Mouse (Mus musculus): ENCODE measurements around the gene Crybg3.

Gene Crybg3

DNA sequence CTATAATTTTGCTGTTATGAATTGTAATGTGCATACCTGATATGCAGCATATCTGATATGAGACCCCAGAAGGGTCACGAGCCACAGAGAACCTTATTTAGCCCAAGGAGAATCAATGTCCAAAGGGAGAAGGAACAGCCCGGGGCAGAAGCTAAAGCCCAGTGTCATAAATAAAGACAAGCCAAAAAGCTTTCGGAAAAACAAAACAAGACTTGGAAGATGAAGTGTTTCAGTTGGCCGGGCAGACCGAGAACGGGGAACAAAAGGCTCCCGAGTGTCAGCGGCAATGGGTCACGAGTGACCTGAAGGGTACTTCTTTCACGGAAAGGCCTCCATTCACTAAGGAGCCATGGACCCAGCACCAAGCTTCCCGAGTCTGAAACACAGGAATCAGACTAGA is 26.8 kb downstream of the Crybg3 start:
- no peak for DNase-seq

DNA sequence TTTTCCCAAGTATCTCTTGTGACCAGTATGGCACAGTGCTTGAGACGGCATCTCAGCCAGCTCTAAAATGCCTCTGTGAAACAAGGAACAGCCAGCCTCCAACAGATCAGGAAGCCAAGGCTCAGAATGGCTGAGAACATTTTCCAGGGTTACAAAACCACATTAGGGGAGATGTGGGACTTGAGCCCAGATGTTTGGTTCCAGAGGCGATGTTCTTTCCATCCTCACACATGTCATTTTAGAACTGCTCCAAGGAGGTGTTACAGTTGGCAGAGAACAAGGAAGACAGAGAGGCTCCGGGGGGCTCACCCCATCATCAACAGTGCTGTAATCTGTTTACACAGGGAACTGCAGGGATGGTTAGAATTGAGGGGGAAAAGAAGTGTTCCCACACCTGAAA is 28.1 kb downstream of the Crybg3 start:
- DNase-seq: no peak

DNA sequence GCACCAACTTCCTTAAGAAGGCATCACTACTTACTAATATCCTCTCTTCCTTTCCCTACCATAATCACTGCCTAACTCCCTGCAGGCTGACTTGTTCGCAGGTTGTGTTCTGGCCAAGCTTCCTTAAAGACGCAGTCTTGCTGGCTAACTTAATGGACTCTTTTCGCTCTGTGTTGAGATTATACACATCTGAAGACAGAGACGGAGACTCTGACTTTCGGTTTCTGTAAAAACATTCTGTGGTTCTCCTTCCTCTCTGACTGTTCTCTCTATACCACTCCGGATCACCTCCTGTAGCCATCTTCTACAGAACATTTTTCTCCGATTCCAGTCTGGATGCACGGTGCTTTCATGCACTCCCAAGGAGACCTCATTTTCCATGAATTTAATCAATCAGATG is 30.0 kb downstream of the Crybg3 start:
- DNase-seq: no peak

DNA sequence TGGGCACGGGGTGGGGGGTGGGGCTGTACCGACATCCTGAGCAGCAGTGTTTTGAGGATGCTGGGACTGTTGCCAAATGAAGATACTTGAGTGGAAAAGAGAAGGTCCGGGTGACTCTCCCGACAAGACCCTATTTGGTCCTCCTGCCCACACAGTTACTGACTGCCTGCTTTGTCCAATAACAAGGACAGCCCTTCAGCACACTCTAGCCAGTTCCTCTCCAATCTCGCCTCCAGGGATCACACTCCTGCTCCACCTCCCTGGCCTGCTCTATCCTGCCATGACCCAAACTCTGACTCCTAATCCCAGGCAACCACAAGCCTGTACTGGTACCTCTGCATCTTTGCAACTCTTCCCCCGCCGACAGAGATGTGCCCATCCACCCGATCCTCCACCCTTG is 30.9 kb downstream of the Crybg3 start:
- no peak for DNase-seq

DNA sequence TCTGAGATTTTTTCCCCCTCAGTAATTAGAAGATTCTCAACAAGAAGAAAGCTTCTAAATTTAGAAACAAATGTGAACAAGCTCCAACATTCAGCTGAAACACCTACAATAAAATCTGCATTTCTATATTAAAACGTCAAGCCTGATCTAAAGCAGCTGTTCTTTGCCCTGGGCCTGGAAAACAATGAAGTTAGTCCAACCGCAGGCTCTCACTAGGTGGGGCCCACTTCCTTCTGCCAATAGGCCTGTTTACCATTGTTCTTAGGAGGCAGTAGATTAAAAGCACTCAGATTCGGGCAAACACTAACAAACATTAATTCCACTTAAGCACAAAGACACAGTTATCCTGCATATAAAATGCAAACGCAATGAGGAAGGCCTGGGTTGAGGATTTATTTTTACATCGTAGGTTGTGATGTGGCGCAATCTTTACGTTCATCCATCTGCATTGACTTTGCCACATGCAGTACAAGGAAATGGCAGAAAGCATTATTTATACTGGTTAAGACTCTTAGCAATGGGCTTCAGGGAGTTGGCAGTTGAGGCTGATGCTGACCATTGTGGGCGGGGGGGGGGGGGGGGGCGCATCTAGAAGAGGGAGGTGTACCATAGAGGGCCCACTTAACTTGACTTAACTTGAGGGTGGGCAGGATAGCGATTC is 32.9 kb downstream of the Crybg3 start:
- DNase-seq: no peak

DNA sequence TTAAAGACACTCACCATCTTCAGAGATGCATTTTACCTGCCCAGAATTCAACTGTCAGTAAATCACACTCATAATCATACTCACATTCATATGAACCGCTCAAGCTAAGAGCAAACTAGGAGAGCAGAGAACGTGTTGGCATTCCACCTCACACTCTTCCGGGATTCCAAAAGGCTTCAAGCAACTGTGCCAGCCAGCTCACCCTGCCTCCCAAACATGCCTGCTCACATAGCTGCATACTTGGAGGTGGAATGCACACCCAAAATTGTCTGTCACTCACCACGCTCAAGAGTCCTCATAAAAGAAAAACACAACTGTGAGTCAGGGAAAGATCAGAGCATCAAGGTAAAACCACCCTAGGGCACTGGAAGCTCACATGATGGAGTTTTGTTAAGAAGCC is 34.3 kb downstream of the Crybg3 start:
- no peak for DNase-seq

DNA sequence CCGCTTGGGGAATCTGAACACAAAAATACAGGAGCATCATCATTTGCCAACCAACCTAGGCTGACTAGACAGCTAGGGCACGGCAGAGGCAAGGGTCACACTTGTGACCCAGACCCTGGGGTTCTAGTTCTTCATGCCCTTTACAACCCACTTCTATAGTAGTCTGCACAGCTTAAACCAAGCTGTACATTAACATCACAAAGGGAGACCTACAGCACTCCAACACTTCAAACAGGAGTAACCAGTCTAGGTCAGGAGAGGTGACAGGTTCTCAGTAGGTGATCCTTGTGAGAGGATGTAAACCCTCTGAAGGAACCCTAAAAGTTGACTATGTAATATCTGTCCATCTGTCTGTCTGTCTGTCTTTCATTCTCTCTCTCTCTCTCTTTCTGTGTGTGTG is 35.1 kb downstream of the Crybg3 start:
- no peak for DNase-seq

DNA sequence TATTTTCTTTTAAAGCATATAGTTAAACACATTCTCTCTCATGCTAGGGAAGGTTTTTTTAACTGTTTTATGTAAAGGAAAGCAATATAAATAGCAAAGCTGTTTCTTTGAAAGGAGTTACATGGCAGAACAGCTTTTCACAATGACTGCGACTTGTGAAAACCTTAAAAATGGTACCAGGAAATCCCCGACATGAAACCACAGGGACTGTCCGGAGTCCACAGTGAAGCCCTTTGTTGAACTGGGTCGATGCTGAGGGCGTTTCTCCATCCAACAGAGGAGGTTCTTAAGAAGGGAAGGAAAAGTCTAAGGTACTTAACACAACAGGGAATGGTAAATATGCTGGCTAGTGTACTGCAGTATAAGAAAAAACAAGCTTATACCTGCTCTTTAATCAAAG is 36.8 kb downstream of the Crybg3 start:
- no peak for DNase-seq

DNA sequence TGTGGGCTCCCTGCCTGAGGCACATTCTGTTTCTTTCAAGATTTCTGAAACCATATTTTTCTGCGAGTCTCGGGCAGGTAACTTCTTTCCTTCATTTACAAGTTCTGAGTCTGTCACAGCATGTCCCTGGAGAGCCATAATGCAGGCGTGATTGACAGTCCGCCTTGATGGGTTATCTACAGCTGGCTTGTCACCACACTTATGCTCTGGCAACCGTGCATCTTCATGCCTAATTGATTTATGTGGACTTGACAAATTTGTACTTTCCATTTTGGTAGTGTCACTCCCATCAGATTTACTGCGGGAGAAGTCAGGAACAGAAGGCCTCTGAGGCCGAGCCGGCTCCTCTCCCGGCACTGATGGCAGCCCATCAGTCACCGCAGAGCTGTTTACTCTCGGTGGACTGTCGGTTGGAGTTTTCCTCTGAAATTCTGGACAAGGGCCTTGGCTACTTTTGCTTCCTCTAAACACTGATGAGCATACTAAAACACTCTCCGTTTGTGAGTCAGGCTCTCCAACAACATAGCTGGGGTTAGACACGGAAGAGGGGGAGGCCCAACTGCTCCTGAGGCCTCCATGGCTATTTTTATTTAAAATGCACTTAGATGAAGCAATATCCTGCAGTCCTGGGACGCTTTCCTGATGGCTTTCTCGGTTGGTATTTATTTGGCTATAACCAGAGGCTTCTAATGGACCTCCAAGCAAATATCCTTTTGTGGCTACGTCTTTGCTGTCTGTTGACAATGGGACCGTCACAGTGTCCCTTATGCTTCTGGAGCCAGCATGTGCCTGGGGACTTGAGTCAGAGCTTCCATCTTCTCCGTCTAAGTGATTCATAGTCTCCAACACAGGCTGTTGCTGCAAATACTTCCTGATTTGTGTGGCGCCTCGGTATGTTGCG is 41.2 kb downstream of the Crybg3 start:
- no peak for DNase-seq

DNA sequence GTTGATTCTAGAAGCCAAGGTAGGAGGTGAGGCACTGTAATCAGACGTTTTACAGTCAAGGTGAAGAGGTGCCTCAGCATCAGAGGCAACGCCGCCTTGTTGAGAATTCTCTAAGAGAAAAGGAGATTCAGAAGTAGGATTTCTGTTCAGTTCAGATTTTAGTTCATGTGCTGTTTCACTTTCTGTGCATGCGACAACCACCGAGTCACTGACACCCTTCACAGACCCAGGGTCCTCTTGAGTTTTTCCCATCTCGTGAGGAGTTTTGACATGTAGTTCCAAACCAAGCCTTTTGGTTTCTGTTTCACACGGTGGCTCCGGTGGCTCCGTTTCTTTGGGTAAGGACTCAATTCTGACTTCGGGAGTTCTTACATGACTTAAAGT is 41.9 kb downstream of the Crybg3 start:
- no peak for DNase-seq

DNA sequence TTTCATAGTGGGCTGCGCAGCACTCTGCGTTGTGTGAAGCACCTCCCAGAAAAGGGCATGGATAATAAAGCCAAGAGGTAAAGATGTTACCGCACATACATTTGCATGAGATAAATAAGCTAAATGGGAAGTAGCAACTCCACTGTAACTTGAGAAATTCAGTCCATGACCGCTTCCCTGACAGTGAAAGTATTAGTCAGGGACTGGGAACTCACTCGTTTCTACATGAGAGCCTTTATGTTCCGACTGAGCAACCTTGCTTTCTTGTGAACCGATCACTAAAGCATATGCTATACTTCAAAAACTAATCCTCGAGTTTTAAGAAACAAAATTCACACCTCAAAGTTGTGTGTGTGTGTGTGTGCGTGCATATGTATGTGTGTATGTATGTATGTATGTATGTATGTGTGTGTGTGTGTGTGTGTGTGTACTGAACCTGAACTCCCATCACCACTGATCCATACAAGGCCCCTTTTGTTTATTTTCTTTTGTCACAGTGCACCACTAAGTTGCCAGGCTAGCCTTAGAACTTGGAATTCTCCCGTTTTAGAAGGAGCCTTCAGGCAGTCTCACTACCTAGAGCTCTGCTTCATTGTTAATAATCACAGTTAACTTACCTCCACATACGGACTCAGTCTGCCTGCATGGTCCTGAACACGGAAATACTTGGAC is 47.2 kb downstream of the Crybg3 start:
- no peak for DNase-seq

DNA sequence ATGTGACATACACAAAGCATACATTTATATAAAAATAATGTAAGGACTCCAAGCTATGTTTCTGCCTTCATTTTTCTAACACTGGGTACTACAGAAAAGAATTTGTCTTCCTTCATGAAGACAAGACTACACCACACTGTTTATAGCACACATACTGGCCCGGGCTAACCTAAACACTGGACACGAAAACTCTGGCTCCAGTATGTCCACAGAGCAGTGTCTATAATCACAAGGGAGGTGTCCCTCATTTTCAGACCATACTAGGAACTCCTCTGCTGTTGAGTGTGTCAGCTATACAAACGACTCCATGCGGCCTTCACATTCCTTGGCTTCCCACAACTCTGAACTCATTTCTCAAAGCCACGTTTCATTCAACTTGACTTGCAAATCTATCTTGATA is 49.3 kb downstream of the Crybg3 start:
- DNase-seq: no peak

DNA sequence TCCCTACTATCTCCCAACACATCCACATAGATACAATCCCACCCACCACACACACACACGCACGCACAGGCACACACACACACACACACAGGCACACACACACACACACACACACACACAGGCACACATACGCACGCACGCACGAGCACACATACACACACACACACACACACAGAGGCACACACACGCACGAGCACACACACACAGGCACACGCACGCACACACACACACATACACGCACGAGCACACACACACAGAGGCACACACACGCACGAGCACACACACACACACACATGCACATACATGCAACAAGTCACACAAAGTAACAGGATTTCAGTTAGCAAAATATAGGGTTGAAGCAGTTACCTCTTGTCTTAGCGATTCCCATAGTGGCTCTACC is 51.1 kb downstream of the Crybg3 start:
- no peak for DNase-seq

DNA sequence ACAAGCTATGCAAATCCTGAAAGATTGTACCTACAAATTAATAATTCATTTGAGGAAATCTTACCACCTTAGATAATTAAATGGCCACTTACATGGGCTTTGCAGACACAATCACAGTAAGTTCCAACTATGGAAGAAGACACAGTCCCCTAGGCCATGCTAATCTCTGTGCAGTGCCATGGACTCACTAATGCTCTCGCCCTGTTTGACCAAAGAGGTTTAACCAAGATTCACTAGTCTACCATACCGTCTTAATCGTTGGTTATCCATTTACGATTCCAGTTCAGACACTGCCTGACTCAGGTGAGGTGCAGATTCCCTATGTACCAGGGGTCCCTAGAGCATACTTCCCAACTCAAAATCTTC is 52.2 kb downstream of the Crybg3 start:
- DNase-seq: no peak

DNA sequence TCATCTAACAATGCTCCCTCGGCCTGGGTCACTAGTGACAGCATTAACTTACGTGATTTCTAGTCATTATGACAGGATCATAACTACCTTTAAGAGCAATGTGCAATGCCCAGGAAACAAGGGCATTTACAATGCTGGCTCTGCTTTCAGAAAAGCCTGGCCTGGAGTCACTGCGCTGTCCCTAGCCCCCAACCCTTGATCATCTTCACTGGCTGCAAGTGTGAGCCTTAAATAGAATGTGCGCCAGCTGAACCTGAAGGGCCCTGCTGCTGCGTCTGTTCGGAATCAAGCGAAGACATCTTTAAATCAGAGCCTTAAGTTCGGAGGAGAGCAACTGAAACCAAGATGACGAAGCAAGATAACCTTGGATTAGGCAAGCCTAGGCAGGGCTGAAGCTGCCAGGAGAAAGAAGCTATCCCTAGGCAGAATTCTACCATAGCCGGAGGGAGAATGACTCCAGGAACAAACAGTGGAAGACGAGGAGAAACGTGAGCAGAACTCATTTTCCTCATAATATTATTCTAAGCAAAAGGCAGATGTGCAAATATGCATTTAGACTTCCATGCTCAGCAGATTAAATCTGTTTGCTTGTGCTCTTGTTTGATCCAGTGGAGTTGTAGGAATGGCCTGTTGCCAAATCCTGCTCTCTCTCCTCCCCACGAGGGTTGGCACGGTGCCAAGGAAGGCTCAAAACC is 52.7 kb downstream of the Crybg3 start:
- peak; percentile 9 for DNase-seq

DNA sequence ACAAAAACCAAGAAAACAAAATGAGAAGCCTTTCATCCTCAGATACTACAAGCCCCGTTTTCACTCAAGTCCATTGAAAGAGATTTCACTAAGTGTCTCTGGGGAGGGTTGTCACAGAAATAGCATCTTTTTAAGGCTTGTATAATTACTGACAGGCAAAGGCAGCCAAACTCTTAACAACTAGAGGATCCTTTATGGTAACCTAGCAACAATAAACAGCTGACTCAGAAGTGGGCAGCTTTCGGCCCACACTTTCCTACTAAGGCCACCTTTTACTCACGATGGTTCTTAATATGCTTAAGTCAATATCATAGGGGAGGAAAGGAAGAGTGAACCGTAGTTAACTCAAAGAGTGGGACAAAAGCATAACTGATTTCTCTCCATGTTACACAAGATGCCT is 53.3 kb downstream of the Crybg3 start:
- no peak for DNase-seq

DNA sequence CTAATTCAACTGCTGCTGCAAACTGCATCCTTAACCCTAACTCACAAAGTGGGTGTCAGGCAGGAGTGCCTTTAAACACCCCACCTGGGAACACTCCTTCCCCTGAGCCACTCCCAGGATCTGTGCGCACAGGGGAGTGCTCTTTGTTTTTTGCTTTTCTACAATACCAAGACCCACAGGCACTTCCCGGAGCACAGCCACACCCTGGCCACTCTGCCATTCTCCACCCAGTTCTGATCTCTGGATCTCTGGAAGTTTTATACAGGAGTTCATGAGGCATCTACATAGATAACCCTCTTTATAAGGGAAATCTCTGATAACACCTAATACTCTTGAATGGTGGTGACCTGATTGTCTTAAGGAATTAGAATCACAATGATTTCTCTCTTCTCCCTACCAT is 55.4 kb downstream of the Crybg3 start:
- DNase-seq: no peak

DNA sequence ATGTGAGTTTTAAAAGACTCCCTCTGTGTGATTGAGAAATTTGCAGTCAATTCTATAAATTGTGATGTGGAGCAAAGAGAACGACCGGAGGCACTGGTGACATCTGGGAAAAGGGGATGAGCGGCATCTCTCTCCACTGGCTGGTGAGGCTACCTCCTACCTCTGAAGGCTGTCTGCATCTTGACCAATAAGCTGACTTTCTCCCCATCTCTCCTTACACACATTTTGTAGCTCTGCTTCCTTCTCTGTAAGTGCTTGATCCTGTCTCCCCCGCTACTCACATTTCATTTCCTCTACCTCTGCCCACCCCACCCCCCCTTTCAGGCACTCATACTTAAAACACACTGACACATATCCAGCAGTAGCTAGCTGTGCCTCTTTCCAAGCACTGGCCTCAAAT is 59.4 kb downstream of the Crybg3 start:
- no peak for DNase-seq

DNA sequence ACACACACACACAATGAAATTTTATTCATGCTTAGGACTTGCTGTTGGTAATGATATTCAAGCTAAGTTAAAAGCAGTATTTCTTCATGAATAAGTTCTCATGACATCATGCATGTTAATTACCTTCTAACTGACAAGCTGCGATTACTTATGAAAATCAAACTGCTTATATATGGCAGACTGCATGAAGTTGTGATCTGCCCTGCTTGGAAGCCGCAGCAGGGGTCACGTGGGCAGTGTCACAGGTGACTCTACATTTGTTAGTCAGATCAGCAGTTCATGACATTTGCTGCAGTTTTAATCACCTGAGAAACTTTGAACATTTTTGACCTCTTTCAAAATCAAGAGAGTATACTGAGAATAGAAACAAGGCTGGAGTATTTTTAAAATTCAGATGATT is 59.8 kb downstream of the Crybg3 start:
- no peak for DNase-seq

DNA sequence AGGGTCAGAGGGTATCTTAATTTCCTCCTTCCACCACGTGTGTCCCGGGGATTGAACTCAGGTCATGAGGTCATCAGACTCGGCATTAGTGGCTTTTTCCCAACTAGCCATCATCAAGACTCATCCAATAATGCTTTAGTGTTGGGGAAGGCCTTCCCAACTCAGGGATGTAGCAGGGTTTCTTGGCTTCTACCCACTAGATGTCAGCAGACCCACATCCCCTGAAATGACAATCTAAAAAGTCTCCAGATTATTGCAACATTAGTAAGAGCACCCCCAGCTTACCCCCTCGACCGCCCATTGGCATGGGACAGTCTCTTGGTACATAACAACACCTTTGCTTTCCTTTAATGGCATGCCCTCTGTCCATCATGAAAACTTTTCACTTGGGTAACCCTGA is 65.1 kb downstream of the Crybg3 start:
- no peak for DNase-seq

DNA sequence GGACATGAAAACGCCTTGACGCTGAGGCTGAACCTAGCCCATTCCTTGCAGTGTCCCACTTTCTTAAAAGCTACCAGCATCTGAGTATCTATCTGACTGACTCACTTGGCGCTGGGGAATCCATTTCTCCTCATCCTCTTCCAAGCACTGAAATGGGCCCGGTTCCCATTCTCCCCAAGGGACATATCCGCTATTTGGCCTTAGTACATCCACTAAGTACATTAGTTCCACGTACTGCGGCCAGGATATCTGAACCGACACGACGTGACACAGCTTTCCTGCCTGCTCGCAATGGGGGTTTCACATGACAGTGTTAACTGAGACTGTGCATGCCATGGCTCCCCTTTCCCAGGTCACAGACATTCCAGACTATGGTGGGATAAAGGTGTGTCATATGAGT is 66.4 kb downstream of the Crybg3 start:
- no peak for DNase-seq

DNA sequence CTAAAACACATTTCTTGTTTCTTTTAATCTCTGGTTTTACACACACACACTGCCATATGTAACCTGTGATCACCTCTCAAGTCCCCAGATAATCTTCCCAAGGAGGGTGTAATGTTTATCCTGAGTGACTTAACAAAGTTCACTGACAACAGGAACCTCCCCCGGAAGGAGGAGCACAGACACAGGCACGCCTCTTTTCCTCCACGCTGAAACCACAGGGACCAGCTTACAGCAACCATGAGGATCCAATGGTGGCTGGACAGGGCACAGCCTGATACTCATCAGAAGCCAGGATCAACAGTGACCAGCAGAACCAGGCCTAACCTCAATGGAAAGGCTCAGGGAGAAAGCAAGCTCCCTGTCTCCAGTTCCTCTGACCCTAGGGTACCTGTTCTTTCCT is 68.2 kb downstream of the Crybg3 start:
- DNase-seq: no peak

DNA sequence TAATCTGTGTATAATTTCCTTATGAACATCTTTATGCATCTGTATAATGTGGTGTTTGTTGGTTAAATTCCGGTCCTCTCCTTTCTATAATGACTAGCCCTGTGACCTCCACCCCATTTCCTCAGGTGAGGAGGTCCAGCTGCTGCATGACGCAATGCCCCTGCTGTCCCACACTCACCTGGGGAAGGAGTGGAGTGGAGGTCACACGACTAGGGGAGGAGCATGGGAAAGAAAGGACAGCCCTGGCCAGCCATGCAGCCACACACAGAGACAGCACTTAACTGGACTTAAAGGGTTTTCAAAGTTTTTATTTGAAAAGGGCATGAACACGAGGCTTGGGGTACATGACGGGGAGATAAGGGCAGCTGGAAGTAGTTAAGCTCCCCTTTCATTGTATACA is 69.5 kb downstream of the Crybg3 start:
- no peak for DNase-seq

DNA sequence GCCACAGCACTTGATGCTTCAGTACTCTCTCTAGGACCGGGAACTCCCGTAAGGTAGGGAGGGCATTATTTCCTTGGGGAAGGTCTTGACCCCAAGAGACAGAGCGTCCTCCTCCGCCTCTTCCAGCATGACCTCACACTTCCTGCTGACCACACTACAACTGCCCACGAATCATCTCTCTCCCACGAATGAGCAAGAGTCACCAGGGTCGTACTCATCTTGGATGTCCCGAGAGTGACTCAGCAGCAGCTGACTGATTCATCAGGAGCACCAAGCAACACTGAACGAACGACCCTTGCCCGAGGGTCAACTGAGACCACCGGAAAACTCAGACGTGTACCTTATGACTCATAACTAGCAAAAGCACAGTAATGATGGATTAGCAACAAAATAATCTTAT is 71.2 kb downstream of the Crybg3 start:
- no peak for DNase-seq
